Mouse (Mus musculus): ENCODE measurements around the gene Frmd4a. TPM values are rescaled to one million over a fixed set of nuclear protein-coding genes. Genes with fewer than 3 reads are reported as not detected.

Frmd4a gene
- polyA plus RNA-seq, 1 experiment from 2014 or later, result 3.8 TPM

- Histone ChIP-seq H3K9ac (ENCODE audit: low read length) (no peak overlapping the region), H3K36me3 (ENCODE audit: control insufficient read depth, insufficient read depth, low read length) (no peaks in the 10 kb centered on the region), H3K4me2 (replicated peaks; ENCODE audit: low read depth) (no peak overlapping the region), H3K4me3 (ENCODE audit: low read depth, low read length) (no peak overlapping the region), H3K9me3 (ENCODE audit: control insufficient read depth, low read length) (no peaks in the 10 kb centered on the region), H3K27ac (replicated peaks) (no peak overlapping the region), H3K4me1 (replicated peaks; ENCODE audit: control insufficient read depth, insufficient read depth) (no peaks in the 10 kb centered on the region), H3K27me3 (ENCODE audit: control insufficient read depth, insufficient read depth, low read length) (no peaks in the 10 kb centered on the region)
- DNase-seq (ENCODE audit: low spot score), result peak; percentile 26
- peak; percentile 89 for ATAC-seq (ENCODE audit: low FRiP score, low TSS enrichment)
- WGBS, result 49% methylated on average over 10 of the region's 10 CpGs
- TF ChIP-seq CTCF (IDR thresholded peaks at IDR 0.05; ENCODE audit: low read depth) (no peak), EP300 (optimal IDR thresholded peaks at IDR 0.05) (no peak)
These were observed 243.0 kb downstream of the Frmd4a start for GRCm38 (mm10) chr2:4260324-4261058.

GRCm38 (mm10) chr2:4262667-4263066, 245.2 kb downstream of the Frmd4a start:
- 77% methylated on average over 3 of the region's 3 CpGs for WGBS
- Histone ChIP-seq H3K9me3 (ENCODE audit: control insufficient read depth, low read length) (no peaks in the 10 kb centered on the region), H3K27ac (replicated peaks) (no peak overlapping the region), H3K27me3 (ENCODE audit: control insufficient read depth, insufficient read depth, low read length) (no peaks in the 10 kb centered on the region), H3K36me3 (ENCODE audit: control insufficient read depth, insufficient read depth, low read length) (no peaks in the 10 kb centered on the region), H3K9ac (ENCODE audit: low read length) (no peak overlapping the region), H3K4me2 (replicated peaks; ENCODE audit: low read depth) (no peak overlapping the region), H3K4me1 (replicated peaks; ENCODE audit: control insufficient read depth, insufficient read depth) (no peaks in the 10 kb centered on the region), H3K4me3 (ENCODE audit: low read depth, low read length) (no peak overlapping the region)
- TF ChIP-seq EP300 (optimal IDR thresholded peaks at IDR 0.05) (no peak), CTCF (IDR thresholded peaks at IDR 0.05; ENCODE audit: low read depth) (no peak)
- DNase-seq (ENCODE audit: low spot score), result no peak
- no peak for ATAC-seq (ENCODE audit: low FRiP score, low TSS enrichment)

DNA sequence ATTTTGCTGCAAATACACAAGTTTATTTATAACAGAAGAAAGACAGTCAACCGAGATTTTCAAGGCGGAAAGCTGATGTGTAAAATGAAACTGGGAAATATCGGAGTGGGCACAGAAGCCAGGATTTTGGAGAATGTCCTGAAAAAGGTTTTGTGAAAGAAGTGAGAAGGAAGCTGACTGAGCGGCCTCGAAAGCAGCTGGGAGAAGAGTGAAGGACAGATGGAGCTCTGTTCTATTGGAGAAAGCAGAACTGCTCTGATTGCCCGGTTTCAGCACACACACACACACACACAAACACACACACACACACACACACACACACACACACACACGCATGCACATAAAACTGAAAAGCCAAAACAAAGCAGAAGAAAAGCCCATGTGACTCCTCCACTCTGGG, 249.9 kb downstream of the Frmd4a start:
- DNase-seq (ENCODE audit: low spot score) (no peak), ATAC-seq (ENCODE audit: low FRiP score, low TSS enrichment) (no peak)
- Histone ChIP-seq H3K4me2 (replicated peaks; ENCODE audit: low read depth) (no peak overlapping the region), H3K9ac (ENCODE audit: low read length) (no peak overlapping the region), H3K9me3 (ENCODE audit: control insufficient read depth, low read length) (no peaks in the 10 kb centered on the region), H3K4me1 (replicated peaks; ENCODE audit: control insufficient read depth, insufficient read depth) (no peaks in the 10 kb centered on the region), H3K4me3 (ENCODE audit: low read depth, low read length) (no peak overlapping the region), H3K27me3 (ENCODE audit: control insufficient read depth, insufficient read depth, low read length) (no peaks in the 10 kb centered on the region), H3K36me3 (ENCODE audit: control insufficient read depth, insufficient read depth, low read length) (no peaks in the 10 kb centered on the region), H3K27ac (replicated peaks) (no peak overlapping the region)
- no peak for TF ChIP-seq EP300 (optimal IDR thresholded peaks at IDR 0.05)
- TF ChIP-seq CTCF (IDR thresholded peaks at IDR 0.05; ENCODE audit: low read depth), result no peak
- 87% methylated on average over 7 of the region's 7 CpGs for WGBS

DNA sequence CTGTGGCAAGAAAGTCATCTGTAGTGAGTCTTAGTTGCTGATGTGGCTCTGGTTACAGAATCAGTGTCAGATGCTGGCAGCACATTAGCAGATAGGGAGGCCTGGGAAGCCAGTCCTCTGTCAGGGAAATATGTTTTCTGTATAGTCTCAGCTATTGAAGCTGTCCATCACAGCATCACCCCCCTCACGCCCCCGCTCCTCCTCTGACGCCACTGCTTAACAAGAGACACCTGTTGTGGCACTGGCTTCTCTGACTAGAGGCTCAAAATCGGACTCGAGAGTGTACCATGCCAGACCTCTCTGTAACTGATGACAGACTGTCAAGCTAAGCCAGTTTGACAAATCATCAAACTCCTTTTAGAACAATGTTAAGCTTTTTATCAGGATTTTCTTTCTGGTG, 265.3 kb downstream of the Frmd4a start:
- WGBS, result 45% methylated on average over 5 of the region's 5 CpGs
- Histone ChIP-seq H3K36me3 (ENCODE audit: control insufficient read depth, insufficient read depth, low read length) (no peaks in the 10 kb centered on the region), H3K4me2 (replicated peaks; ENCODE audit: low read depth) (no peak overlapping the region), H3K9me3 (ENCODE audit: control insufficient read depth, low read length) (no peaks in the 10 kb centered on the region), H3K4me1 (replicated peaks; ENCODE audit: control insufficient read depth, insufficient read depth) (no peaks in the 10 kb centered on the region; the same call in 1 of the 2 replicates), H3K9ac (ENCODE audit: low read length) (no peak overlapping the region), H3K27ac (replicated peaks) (no peak overlapping the region), H3K27me3 (ENCODE audit: control insufficient read depth, insufficient read depth, low read length) (no peaks in the 10 kb centered on the region), H3K4me3 (ENCODE audit: low read depth, low read length) (no peak overlapping the region)
- ATAC-seq (ENCODE audit: low FRiP score, low TSS enrichment) (no peak), DNase-seq (ENCODE audit: low spot score) (no peak)
- TF ChIP-seq CTCF (IDR thresholded peaks at IDR 0.05; ENCODE audit: low read depth), result no peak

DNA sequence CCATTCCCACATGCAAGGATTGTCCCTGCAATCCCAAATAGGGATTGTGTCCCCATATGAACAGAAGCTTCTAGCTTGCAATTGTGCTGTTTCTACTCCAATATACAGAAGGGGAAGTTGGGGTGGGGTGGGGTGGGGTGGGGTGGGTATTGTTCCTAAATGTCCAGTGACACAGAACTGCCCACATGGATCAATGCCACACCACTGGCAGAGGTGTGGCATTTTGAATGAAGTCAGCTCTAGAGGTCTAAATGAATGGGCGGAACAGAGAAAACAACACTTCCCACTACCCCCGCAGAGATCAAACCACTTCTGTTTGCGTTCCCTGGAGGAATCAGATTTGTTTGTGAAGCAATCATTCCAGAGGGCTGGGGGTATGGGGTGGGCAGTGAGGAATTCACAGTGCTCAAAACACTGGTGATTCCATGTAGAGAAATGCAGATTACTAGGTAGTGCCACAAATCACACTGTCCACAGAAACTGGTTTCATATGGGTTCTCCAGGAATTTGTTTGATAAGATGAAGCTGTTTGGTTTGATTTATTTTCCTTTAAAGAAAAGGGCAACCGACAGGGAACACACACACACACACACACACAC, 268.3 kb downstream of the Frmd4a start:
- WGBS, result 31% methylated on average over 4 of the region's 4 CpGs
- ATAC-seq (ENCODE audit: low FRiP score, low TSS enrichment) (no peak), DNase-seq (ENCODE audit: low spot score) (no peak)
- no peaks in the 10 kb centered on the region for H3K9me3 ChIP-seq (ENCODE audit: control insufficient read depth, low read length)
- no peaks in the 10 kb centered on the region for H3K36me3 ChIP-seq (ENCODE audit: control insufficient read depth, insufficient read depth, low read length)
- H3K27ac ChIP-seq (replicated peaks), result no peak overlapping the region
- H3K4me2 ChIP-seq (replicated peaks; ENCODE audit: low read depth), result no peak overlapping the region
- H3K27me3 ChIP-seq (ENCODE audit: control insufficient read depth, insufficient read depth, low read length), result no peaks in the 10 kb centered on the region
- no peak overlapping the region for H3K9ac ChIP-seq (ENCODE audit: low read length)
- TF ChIP-seq EP300 (optimal IDR thresholded peaks at IDR 0.05), result no peak
- no peak for TF ChIP-seq CTCF (IDR thresholded peaks at IDR 0.05; ENCODE audit: low read depth)
- H3K4me3 ChIP-seq (ENCODE audit: low read depth, low read length), result no peak overlapping the region
- H3K4me1 ChIP-seq (replicated peaks; ENCODE audit: control insufficient read depth, insufficient read depth), result no peaks in the 10 kb centered on the region; the same call in 1 of the 2 replicates

- WGBS, result 17% methylated on average over 8 of the region's 8 CpGs
- Histone ChIP-seq H3K9me3 (ENCODE audit: control insufficient read depth, low read length) (no peaks in the 10 kb centered on the region), H3K27ac (replicated peaks) (no peak overlapping the region), H3K4me1 (replicated peaks; ENCODE audit: control insufficient read depth, insufficient read depth) (no peaks in the 10 kb centered on the region; the same call in 1 of the 2 replicates), H3K4me2 (replicated peaks; ENCODE audit: low read depth) (peak overlapping the region; percentile 21; the same call in 1 of the 2 replicates), H3K9ac (ENCODE audit: low read length) (no peak overlapping the region), H3K27me3 (ENCODE audit: control insufficient read depth, insufficient read depth, low read length) (no peaks in the 10 kb centered on the region), H3K36me3 (ENCODE audit: control insufficient read depth, insufficient read depth, low read length) (no peaks in the 10 kb centered on the region), H3K4me3 (ENCODE audit: low read depth, low read length) (no peak overlapping the region)
- DNase-seq (ENCODE audit: low spot score) (no peak), ATAC-seq (ENCODE audit: low FRiP score, low TSS enrichment) (no peak)
- TF ChIP-seq EP300 (optimal IDR thresholded peaks at IDR 0.05) (no peak), CTCF (IDR thresholded peaks at IDR 0.05; ENCODE audit: low read depth) (no peak)
These were observed 268.9 kb downstream of the Frmd4a start for GRCm38 (mm10) chr2:4286390-4286901.

Data from stomach, postnatal 0 days (tissue).